Mouse (Mus musculus) right cerebral cortex, adult 18-20 months (tissue): ENCODE results near the gene Jun.

Experiments
- DNase-seq: peaks from one replicate; pipeline ENCODE4 v3.0.0; 2022; ENCODE audit warnings: mixed read lengths

Jun gene

DNA sequence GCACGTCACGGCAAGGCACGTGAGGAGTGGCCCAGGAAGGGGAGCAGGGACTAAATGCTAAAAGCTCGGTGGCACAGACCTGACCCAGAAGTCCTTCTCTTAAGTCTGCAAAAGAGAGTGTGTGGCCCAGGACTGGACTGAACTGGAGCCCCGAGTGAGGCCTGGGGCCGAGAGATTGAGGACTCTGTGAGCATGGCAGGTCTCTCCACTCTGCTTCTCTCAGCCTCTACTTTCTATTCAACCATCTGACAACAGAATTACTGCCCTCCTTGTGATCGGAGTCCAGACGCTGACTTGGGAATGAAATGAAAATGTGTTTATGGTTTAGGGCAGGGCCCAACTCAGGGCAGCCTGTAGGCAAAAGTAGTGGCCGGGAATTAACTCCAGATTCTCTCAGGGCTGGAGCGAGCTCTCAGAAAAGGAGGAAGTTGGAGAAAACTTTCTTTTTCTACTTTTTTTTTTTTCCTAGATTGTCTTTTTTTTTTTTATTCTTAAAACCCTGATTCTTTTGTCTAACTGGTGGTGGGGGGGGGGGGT is 21.3 kb upstream of the Jun start:
- no peak for DNase-seq

DNA sequence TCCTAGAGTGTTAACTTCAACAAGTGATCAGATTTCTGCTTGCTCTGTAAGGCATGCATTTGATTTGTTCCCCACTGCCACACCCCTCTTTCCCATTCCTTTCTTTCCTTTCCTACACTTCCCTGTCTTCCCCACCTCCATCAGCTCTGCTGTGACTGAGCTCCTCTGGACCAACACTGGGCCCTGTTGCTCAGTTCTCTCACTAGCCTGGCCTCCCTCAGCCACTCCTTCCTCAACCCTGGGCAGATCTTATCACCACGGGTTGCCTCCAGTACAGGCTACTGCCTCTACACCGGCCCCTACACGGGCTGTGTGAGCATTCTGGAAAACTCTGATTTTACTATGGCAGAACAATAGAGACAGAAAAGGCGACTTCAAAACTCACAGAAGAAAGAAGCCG is 18.4 kb upstream of the Jun start:
- DNase-seq: no peak

DNA sequence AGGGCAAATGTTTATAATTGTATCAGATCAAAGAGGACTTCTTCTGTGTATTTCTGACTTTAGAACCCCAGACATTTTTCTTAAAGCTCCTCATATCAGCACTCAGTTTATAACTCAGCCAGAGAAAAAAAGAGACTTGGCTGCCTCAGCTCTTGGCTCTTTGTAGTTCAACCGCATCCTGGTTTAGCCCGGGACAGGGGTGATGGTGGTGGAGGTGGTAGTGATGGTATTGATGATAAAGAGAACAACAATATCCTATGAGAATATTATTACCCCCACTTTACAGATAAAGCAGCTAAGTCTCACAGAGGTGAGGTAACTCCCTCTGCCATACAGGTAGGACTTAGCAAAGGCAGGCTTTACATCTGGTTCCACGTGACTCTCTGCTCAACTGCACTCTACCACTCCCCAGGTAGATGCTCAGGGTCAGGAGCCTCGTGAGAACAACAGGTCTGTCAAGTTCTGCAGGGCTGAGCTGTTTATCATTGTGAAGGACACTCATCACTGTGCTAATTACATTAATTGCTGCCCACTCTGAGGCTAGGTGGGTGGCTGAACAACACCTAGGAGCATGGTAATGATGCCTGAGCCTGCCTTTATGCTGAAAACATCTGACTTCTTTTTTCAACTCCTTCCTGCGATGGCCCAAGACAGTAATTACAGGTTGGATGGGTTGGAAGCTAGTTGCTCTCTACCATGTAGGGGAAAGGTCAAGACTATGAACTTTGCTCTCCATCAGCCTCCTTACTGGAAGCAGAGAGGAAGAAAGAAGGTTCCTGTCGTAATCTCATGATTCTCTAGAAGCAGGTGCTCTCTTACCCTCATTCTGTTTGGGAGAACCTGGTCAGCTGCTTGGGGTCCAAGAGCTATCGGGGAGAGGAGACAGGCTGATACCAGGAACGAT is 16.3 kb upstream of the Jun start:
- DNase-seq: no peak

DNA sequence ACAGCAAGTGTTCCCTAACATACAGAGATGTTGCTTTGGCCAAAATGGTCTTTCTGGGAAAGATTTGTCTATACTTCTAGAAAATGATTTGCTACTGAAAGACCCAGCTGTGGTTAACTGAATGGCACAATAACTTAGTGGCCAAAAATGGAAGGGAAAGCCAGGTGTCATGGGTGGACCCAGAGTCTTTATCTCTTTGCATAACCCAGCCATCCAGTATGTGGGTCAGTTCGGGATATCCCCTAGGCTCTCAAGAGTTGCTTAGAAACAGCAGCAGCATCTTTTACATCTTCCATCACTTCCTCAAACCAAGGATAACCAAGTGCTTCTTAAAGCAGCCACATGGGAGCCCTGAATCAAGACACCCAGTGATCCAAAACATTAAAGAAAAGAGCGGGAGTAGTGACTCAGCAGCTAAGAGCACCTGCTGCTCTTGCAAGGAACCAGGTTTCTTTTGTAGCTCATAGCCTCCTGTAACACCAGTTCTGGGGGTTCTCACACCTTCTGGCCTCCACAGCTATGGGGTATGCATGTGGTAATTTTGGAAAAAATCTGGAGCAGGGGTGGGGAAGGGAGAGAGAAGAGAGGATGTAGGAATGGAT is 11.7 kb upstream of the Jun start:
- no peak for DNase-seq

DNA sequence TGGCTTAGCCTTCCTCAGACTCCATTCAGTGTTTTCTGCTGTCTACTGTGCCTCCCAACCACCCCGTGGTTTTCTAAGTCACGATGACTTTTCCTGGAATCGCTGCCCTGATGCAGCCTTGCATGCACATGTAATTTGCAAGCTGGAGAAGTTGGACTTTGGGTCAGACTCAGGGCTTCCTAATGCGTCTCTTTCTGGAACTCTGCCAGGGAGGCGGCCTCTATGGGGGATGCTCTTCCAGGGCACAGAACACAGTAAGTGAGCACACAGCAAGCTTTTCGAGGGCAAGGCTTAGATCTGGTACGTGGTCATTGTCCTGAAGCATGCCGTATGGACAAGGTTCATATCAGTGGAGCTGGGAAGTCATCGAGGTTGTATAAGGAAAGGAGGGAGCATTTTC is 10.9 kb upstream of the Jun start:
- DNase-seq: no peak

DNA sequence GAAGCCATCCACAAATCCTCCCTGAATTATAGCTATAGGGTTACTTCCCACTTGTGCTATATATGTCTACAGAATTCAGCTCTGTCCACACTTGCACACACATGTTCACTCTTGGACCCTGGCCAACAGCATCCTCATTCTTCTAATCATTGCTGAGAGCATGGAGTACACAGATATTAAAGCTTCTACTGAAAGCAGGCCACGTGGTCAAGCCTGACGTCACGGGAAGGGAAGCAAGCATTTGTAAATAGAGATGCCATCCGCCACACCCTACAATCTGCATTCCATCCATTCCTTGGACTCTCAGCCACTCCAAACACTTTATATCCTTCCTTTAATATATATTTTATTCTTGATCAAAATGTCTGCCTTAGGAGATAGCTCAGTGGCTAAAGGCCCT is 5.2 kb upstream of the Jun start:
- DNase-seq: no peak

DNA sequence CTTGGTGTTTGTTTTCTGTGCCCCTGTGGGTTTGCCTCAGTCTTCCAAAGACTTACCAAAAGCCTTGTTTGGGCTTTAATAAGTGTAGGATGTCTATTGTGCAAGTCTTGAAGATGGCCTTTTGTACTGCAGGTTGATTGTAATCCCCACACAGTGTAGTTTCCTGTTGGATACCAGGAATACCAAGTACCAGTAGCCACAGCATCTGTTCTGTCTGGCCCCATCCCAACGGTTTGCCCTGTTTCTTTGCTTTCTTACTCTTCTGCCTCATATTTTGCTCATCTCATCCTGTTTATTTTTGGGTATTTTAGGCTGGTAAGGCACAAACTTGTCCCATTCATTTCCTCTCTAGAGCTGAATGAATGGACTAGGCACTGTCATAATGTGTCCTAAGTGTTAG is 3.3 kb upstream of the Jun start:
- no peak for DNase-seq

DNA sequence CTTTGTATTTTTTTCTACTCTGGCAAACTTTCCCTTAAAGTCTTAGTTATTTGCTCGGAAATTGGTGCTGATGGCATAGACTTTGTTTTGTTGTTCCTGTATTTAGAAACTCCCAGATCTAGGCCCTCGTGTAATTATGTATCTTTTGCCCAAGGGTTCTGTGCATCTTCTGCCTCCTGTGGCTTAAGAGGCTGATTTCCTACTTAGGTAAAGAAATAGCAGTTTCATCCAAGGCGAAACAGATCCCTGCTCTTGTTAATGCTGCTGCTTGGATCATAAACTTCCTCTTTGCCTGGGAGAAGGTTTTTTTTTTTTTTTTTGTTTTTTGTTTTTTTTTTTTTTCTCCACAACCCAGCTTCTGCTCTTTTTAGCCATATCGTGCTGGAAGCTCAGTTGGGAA is 2.3 kb upstream of the Jun start:
- no peak for DNase-seq

DNA sequence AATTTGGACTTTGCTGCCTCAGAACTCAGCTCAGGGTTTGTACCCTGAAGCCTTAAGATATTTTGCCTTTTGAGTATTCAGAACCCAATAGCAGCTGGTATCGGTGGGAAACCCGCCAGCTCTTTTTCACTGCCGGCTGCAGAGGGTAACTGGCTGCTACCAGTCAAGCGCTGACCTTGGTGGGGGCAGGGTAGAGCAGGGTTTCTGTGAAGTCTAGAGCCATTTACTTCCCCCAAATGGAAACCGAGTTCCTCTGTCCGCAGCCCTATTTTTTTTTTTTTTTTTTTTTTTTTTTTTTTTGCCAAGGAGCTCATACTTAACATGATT is 1.7 kb upstream of the Jun start:
- peak; percentile 34 for DNase-seq

DNA sequence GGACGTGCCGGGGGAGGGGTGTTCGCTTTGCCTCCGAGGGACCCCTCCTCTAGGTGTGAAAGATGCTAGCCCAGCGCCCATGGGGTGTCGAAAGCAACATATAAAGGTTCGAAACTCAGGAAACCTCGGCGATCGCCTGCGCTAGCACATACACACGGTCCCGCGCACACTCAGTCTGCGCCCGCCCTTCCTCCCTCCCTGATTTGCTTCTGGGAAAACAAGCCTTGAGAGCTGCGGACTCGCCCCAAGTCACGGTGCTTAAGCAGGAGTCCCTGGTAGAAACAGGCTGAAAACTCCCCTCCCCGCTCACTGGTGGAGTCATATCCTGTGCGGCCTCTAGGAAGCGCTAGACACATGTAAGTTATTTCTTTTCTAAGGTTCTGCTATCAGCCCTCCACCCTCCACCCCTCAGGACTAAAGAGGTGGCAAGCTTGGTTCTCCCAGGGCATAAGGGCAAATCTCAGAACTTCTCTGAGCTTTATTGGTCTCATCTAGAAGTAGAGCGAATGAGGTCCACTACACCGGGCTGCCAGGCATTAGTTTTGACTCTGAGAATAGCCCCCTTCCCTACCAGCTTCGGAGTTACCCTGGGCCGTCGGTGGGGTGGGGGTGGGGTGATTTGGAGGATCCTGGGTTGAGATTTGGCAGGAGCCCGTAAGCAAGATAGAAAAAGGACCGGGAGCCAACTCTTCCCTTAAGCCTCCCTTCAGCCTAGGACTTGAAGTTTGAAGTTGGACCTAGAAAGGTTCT is 1.2 kb upstream of the Jun start:
- peak; percentile 95 for DNase-seq

DNA sequence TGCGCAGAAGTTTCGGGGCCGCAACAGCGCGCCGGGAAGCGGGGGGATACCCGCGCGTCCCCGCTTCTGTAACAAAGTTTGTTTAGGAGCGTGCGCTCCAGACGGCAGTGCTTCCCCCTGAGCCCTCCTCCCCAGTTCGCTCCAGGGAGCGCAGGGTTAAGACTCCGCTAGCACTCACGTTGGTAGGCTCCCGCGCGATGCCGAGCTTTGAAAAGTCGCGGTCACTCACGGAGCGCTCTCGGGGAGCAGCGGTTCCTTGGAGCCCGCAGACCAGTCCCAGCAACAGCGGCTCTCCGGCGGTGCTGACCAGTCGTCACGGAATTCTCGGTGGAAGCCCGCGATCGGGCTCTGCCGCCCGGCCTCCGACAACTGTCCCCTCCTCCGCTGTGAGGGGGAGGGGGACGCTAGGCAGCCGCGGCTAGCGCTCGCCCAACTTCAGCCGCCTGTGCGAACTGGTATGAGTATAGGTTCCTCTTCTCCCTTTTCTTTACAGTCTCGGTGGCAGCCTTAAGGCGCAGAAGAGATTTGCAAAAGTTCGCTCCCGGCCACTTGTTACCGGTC is 631 bp downstream of the Jun start:
- peak; percentile 64 for DNase-seq

DNA sequence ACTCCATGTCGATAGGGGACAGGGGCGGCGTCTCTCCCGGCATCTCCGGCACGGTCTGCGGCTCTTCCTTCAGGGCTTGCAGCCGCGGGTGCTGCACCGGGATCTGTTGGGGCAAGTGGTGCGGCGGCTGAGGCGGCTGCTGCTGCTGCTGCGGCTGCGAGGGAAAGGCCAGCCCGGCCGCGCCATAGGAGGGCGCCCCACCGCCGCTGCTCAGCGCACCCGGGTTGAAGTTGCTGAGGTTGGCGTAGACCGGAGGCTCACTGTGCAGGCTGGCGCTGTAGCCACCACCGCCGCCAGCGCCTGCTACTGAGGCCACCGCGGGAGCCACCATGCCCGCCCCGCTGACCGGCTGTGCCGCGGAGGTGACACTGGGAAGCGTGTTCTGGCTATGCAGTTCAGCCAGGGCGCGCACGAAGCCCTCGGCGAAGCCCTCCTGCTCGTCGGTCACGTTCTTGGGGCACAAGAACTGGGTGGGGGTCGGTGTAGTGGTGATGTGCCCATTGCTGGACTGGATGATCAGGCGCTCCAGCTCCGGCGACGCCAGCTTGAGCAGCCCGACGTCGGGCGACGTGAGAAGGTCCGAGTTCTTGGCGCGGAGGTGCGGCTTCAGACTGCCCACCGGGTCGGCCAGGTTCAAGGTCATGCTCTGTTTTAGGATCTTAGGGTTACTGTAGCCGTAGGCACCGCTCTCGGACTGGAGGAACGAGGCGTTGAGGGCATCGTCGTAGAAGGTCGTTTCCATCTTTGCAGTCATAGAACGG is 1.3 kb downstream of the Jun start:
- peak; percentile 89 for DNase-seq

DNA sequence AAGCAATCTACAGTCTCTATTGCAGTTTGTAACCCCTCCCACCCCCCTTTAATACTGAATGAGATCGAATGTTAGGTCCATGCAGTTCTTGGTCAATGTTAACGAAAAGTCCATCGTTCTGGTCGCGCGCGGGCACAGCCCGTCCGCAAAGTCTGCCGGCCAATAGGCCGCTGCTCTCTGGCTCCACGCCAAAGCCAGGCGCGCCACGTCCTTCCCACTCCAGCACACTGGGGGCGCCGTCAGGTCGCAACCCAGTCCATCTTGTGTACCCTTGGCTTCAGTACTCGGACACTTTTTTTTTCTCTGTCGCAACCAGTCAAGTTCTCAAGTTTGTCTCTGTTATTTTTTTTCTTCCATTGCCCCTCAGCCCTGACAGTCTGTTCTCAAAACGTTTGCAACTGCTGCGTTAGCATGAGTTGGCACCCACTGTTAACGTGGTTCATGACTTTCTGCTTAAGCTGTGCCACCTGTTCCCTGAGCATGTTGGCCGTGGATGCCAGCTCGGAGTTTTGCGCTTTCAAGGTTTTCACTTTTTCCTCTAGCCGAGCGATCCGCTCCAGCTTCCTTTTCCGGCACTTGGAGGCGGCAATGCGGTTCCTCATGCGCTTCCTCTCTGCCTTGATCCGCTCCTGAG is 2.0 kb downstream of the Jun start:
- peak; percentile 75 for DNase-seq

DNA sequence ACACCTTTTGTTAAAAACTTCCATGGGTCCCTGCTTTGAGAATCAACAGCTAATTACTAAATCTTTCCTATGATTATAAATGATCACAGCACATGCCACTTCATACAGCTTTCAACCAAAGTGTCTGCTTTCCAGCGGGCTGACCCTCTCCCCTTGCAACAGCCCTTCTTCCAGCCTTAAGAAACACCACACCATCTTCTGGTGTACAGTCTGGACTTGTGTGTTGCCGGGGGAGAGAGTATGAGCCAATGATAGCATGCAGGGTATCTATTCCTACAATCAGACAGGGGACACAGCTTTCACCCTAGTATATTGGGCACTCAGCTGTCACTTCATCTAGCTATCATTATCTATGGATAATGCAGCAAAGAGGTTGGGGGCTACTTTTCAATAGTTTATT is 2.9 kb downstream of the Jun start:
- no peak for DNase-seq

DNA sequence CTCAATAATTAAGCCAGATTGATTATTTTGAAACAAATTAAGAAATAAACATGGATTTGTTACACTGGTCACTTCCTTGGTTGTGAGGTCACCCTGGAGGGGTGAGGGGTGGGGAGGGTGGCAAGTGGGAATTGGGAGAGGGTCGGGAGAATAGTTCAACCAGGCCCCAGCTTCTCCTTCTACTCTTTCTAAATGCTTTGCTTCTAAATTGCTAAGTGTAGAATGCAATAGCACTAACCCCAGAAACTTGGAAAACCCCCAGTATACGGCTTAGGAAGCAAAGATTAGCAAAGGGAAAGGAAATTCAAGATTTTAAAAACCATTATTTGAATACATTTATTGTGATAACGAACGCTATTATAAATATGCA is 3.3 kb downstream of the Jun start:
- DNase-seq: no peak

DNA sequence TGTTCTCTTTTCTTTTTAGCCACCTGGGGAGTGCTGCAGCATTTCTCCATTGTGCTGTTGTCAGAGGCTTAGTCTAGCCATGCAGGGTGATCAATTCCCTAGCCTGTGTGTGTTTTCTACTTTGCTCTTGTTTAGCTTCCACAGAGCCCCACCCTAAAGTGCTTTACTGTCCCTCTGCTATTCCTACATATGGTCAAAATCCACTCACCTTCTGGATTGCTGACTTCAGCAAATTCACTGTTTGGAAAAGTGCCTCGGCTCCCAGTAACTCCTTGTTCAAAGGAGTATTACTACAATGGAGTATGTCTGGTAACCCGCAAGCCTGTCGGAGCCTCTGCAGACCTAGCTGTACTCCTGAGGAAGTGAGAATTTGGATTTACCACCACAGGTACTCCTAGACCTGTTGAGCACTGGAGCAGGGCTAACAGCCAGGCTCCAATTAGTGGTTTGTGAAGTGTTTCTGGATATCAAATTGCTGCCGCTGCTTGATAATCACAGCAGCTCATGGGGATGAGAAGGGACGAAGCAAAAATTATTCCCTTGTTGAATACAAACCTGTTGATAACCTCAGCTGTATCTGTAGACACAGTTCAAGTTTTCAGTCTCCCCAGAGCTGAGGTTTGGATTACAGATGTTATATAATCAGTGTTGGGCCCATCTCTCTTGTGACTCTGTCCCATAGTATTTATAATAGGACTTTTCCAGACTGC is 3.8 kb downstream of the Jun start:
- no peak for DNase-seq

DNA sequence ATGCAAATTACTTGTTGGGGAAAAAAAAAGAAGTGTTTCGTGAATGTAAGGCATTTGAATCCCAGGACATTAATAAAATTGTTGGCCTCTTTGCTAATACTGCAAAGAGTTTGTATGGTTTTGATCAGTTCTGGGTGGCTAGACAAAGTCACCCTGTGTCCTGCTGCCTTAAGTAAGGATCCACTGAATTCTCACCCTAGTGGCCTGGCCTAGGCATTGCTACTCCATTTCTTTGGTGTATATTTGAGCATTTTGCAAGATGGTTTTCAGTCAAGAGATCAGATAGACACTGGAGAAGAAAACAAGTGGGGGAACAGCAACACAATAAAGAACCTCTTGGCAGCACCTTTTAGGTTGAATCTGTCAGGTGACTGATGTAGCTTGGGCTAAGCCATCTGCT is 6.9 kb downstream of the Jun start:
- DNase-seq: no peak

DNA sequence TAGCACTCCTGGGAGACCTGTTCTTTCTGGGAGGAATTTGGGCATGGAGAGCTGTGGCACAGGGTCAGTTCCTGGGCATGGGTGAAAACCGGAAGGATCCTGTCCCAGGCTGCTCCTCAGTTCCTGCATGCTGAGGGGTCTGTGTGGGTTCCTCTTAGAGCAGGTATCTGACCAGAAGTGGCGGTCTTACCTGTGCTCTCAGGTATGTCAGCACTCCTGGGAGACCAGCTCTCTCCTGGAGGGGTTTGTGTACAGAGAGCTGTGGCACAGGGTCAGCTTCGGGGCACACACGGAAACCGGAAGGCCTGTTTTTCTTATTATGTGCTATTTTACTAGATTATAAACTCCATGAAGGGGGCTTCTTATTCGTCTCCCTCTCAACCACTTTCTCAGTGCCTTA is 7.3 kb downstream of the Jun start:
- no peak for DNase-seq

DNA sequence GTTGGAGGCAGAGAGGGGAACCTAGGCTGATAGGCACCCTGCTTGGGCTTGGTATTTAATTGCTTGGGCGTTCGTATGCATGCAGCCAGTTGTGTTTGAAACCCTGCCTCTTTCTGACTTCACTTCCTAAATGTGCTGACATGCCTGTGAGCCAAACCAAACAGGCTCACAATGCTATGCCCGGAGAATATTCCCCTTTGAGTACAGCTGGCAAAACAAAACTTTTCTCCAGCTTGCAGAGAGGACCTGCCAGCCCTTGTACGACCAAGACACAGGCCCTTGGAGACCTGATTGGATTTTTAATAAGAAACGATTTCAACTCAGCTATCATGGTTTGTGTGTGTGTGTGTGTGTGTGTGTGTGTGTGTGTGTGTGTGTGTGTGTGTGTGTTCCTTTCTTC is 14.0 kb downstream of the Jun start:
- no peak for DNase-seq

DNA sequence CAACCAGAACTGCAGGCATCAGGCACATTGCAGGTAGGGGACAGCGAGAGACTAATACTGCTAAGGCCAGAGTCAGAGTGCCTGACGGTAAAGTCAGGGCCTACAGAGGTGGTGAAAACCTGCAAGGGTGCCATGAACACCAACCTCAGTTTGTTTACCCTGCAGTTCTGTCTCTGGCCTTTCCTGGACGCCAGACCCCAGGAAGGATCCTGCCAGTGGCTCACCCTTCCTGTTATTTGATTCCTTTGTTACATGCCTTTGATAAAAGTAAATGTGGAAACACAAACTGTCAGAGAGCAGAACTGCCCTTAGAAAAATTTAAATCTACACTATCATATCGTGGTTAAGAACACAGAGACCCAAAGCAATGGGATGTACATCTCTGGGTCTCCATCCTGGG is 20.9 kb downstream of the Jun start:
- no peak for DNase-seq

DNA sequence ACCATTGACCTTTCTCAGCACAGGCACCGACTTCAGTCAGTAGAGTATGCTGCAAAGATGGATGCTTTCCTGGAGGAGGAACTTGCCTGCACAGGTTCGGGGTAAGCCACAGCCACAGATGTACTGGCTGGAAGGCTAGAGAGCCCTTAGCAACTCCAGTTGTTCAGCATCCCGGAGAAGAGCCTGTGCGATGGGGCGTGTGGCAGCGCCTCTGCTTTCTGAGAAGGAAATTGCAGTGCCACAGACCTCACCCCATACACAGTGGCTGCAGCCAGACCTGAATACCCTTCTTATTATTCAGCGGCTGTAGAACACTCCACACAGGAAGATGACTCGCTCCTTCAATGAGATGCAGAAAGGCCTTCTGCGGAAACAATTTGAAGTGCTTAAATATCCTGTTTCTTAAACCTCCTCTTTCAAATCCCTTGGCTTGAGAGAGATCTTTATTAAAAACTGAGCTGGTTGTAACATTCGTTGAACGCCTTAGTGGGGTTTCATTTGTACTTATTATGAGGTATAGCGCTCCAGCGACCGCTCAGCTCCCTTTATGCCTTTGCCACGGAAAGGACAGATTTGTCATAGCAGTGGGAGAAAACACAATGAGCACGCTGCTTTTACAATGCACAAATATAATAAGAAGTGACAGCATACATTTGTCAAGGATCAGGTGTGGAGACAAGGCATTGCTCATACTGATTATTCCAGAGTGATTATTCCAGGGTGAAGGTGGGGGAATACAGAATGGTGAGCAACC is 26.0 kb downstream of the Jun start:
- no peak for DNase-seq
